Mouse (Mus musculus) lung, postnatal 0 days (tissue): Measurements from ENCODE around the gene Rilp. TPM values are rescaled to one million over a fixed set of nuclear protein-coding genes. Genes with fewer than 3 reads are reported as not detected.

ENCODE experiments used
- ATAC-seq: fragments of 200-750 bp; cut with Nextera tagmentation; 2 replicates; pipeline ENCODE4 v1.8.0; 2017; ENCODE audit warnings: moderate library complexity
- DNase-seq: peaks from one replicate; pipeline ENCODE4 v3.0.0-alpha.2; 2016; ENCODE audit warnings: low spot score
- H3K27ac ChIP-seq: fragments of 300-500 bp; sonication (generic); 2 replicates; pipeline ENCODE4 v1.5.1; 2014; ENCODE audit warnings: antibody characterized with exemption, mild to moderate bottlenecking, low read length, mixed read lengths
- H3K27me3 ChIP-seq: fragments of 300-500 bp; sonication (generic); replicated peaks from 2 replicates; pipeline ENCODE4 v1.6.1; 2014; ENCODE audit warnings: low read length, mixed read lengths; ENCODE audit not compliant: insufficient read depth
- H3K36me3 ChIP-seq: fragments of 300-500 bp; sonication (generic); 2 replicates; pipeline ENCODE4 v1.6.1; 2014; ENCODE audit warnings: low read length, mixed read lengths; ENCODE audit not compliant: insufficient read depth
- H3K4me1 ChIP-seq: fragments of 300-500 bp; sonication (generic); 2 replicates; pipeline ENCODE4 v1.6.1; 2014; ENCODE audit warnings: antibody characterized with exemption, low read depth, low read length, mixed read lengths; ENCODE audit not compliant: insufficient read depth
- H3K4me2 ChIP-seq: fragments of 300-500 bp; sonication (generic); replicated peaks from 2 replicates; pipeline ENCODE4 v1.6.1; 2014; ENCODE audit warnings: low read depth, mild to moderate bottlenecking, low read length, moderate library complexity, mixed read lengths
- H3K4me3 ChIP-seq: fragments of 300-500 bp; sonication (generic); 2 replicates; pipeline ENCODE4 v1.5.1; 2014; ENCODE audit warnings: low read depth, low read length
- H3K9ac ChIP-seq: fragments of 300-500 bp; sonication (generic); replicated peaks from 2 replicates; pipeline ENCODE4 v1.6.1; 2014; ENCODE audit warnings: low read depth, mild to moderate bottlenecking
- H3K9me3 ChIP-seq: fragments of 300-500 bp; sonication (generic); 2 replicates; pipeline ENCODE4 v1.6.1; 2016; ENCODE audit warnings: low read length, mixed read lengths
- CTCF ChIP-seq: IDR thresholded peaks from 2 replicates; pipeline ENCODE4 v1.5.1; 2016; ENCODE audit warnings: antibody characterized with exemption, mild to moderate bottlenecking
- EP300 ChIP-seq: IDR thresholded peaks from 2 replicates; pipeline ENCODE4 v1.6.1; 2016; ENCODE audit warnings: antibody characterized with exemption, mild to moderate bottlenecking, control low read depth
- WGBS: fragments of 180-500 bp; shearing (Covaris S2); extraction: QIAGEN DNeasy Blood & Tissue Kit; methylation state at CpG from one replicate; pipeline ENCODE4 v1.1.7; 2014; 5-methylcytosine and 5-hydroxymethylcytosine counted together
- polyA plus RNA-seq: library from polyadenylated mRNA; unstranded; fragments of >200 nt; fragmentation: Nextera tagmentation; extraction: Ambion mirVana; gene quantifications from 2 replicates; pipeline ENCODE4 v1.2.1, GENCODE M21; 2015

The Rilp gene
- polyA plus RNA-seq, 1 experiment from 2014 or later: 15.7 TPM

GRCm38 (mm10) chr11:75486601-75487285, 23.2 kb upstream of the Rilp start, which contains the start of gene Prpf8:
Prpf8 (plus strand) TSS chr11:75486816.
- H3K9me3 ChIP-seq: no peaks in the 10 kb centered on the region
- H3K4me2 ChIP-seq: peak within 1 kb of the TSS; percentile 69
- H3K9ac ChIP-seq: peak within 1 kb of the TSS; percentile 98
- H3K27ac ChIP-seq: peak within 1 kb of the TSS; percentile 78
- DNase-seq: peak; percentile 100
- H3K4me1 ChIP-seq: peaks cover 7% of the 10 kb centered on the region
- TF ChIP-seq CTCF: no peak
- TF ChIP-seq EP300: no peak
- ATAC-seq: peak; percentile 100
- no peaks in the 10 kb centered on the region for H3K27me3 ChIP-seq
- peak within 1 kb of the TSS; percentile 97 for H3K4me3 ChIP-seq
- H3K36me3 ChIP-seq: peaks cover 19% of the 10 kb centered on the region
- WGBS: 1% methylated on average over 52 of the region's 52 CpGs

- Histone ChIP-seq H3K27ac (no peak overlapping the region), H3K4me3 (peak overlapping the region; percentile 97), H3K4me2 (peak overlapping the region; percentile 69), H3K9me3 (no peaks in the 10 kb centered on the region), H3K4me1 (peaks cover 7% of the 10 kb centered on the region), H3K27me3 (no peaks in the 10 kb centered on the region), H3K36me3 (peaks cover 27% of the 10 kb centered on the region), H3K9ac (peak overlapping the region; percentile 98)
- TF ChIP-seq EP300 (no peak), CTCF (no peak)
- ATAC-seq (no peak), DNase-seq (no peak)
- WGBS: 23% methylated on average over 6 of the region's 6 CpGs
Observed at GRCm38 (mm10) chr11:75487496-75487895, 22.4 kb upstream of the Rilp start.

DNA sequence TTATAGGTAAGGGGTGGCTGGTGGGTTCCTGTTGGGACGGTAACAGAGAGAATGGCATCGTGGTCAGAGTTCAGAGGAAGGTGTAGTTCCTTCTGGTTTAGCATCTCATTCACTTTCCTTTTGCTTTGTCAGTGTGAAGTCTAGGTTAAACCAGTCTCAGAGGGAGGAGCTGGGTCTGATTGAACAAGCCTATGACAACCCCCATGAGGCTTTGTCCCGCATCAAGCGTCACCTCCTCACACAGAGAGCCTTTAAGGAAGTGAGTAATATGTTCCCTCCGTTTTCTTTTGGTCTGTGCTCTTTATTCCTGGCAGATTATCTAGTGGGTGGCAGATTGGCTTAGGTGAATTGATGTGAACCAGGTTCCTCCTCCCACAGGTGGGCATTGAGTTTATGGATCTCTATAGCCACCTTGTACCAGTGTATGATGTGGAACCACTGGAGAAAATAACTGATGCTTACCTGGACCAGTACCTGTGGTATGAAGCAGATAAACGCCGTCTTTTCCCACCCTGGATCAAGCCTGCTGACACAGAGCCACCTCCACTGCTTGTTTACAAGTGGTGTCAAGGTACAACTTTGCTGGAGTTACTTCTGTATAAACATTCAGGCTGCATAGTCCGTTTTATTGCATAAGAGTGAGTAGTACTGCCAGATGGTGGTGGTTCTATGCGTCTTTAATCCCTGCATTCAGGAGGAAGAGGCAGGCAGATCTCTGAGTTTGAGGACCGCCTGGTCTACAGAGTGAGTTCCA, 15.4 kb upstream of the Rilp start:
- 88% methylated on average over 10 of the region's 10 CpGs for WGBS
- no peaks in the 10 kb centered on the region for H3K27me3 ChIP-seq
- H3K9me3 ChIP-seq: no peaks in the 10 kb centered on the region
- TF ChIP-seq EP300 (no peak), CTCF (no peak)
- ATAC-seq (no peak), DNase-seq (no peak)
- H3K27ac ChIP-seq: no peak overlapping the region
- H3K36me3 ChIP-seq: peaks cover 89% of the 10 kb centered on the region
- H3K4me3 ChIP-seq: no peak overlapping the region
- H3K9ac ChIP-seq: no peak overlapping the region
- H3K4me2 ChIP-seq: no peak overlapping the region
- no peaks in the 10 kb centered on the region for H3K4me1 ChIP-seq

- DNase-seq (no peak), ATAC-seq (no peak)
- WGBS: 68% methylated on average over 1 of the region's 1 CpGs
- Histone ChIP-seq H3K4me3 (no peak overlapping the region), H3K27me3 (no peaks in the 10 kb centered on the region), H3K9ac (no peak overlapping the region), H3K36me3 (peaks cover 92% of the 10 kb centered on the region), H3K4me2 (no peak overlapping the region), H3K9me3 (no peaks in the 10 kb centered on the region), H3K27ac (no peak overlapping the region), H3K4me1 (no peaks in the 10 kb centered on the region)
- no peak for TF ChIP-seq CTCF
Observed at GRCm38 (mm10) chr11:75498126-75498525, 11.8 kb upstream of the Rilp start.

GRCm38 (mm10) chr11:75508162-75508561, 1.7 kb upstream of the Rilp start:
- ATAC-seq (no peak), DNase-seq (no peak)
- H3K9ac ChIP-seq: no peak overlapping the region
- no peak overlapping the region for H3K4me2 ChIP-seq
- WGBS: 96% methylated on average over 4 of the region's 4 CpGs
- H3K27ac ChIP-seq: no peak overlapping the region
- TF ChIP-seq EP300 (no peak), CTCF (no peak)
- no peak overlapping the region for H3K4me3 ChIP-seq
- H3K27me3 ChIP-seq: no peaks in the 10 kb centered on the region
- peaks cover 10% of the 10 kb centered on the region; the same call in 1 of the 2 replicates for H3K4me1 ChIP-seq
- H3K36me3 ChIP-seq: peaks cover 36% of the 10 kb centered on the region
- H3K9me3 ChIP-seq: no peaks in the 10 kb centered on the region

DNA sequence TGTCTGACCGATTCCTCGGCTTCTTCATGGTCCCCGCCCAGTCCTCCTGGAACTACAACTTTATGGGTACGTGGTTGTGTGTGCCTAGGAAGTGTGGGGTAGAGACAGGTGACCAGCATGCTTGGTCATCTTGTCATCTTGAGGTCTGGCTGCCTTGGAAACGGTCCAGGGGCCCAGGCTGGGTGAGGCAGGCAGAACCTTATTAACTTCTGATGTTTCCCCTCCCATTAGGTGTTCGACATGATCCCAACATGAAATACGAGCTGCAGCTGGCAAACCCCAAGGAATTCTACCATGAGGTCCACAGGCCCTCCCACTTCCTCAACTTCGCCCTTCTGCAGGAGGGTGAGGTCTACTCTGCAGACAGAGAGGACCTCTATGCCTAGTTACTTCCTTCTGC, 990 bp upstream of the Rilp start:
- Histone ChIP-seq H3K9me3 (no peaks in the 10 kb centered on the region), H3K4me3 (no peak overlapping the region), H3K9ac (no peak overlapping the region), H3K27me3 (no peaks in the 10 kb centered on the region), H3K27ac (0 out of 2 replicates have a peak overlapping the region, but pooled peaks have one; percentile 92), H3K4me2 (no peak overlapping the region), H3K4me1 (peaks cover 10% of the 10 kb centered on the region; the same call in 1 of the 2 replicates), H3K36me3 (peaks cover 31% of the 10 kb centered on the region; the same call in 1 of the 2 replicates)
- TF ChIP-seq EP300 (no peak), CTCF (no peak)
- ATAC-seq (no peak), DNase-seq (peak; percentile 36)
- WGBS: 55% methylated on average over 8 of the region's 8 CpGs
